Mouse (Mus musculus): ENCODE measurements at regions not wholly inside any gene's neighbourhood (a gene's known extent, or its start where the extent isn't known, plus 50 kb on each side); places are given as distances from the start of the nearest gene placed in this dataset.
A peak's percentile ranks its signal among the peaks of the same experiment; 100 is the strongest.

DNA sequence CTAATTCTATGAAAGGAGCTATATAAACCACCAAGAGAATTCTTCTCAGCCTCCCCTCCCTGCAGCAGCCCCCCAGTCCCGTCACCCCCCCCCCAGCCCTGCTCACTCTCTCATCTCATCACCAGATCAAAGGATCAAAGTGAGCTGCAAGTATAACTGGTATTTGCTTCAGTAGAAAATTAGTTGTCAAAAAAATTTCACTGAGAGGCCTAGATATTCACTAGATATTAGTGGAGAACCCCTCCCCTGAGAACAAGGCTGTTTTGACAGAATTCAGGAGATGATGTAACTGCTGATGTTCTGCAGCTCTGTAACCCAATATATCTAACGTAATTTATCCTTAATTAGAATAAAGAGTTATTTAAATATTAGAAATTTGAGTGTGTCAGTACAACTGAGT lies 124.2 kb upstream of the Slitrk2 start:
- intact Hi-C loops (cut with DNase I): no loop called here
- DNase-seq: no peak

DNA sequence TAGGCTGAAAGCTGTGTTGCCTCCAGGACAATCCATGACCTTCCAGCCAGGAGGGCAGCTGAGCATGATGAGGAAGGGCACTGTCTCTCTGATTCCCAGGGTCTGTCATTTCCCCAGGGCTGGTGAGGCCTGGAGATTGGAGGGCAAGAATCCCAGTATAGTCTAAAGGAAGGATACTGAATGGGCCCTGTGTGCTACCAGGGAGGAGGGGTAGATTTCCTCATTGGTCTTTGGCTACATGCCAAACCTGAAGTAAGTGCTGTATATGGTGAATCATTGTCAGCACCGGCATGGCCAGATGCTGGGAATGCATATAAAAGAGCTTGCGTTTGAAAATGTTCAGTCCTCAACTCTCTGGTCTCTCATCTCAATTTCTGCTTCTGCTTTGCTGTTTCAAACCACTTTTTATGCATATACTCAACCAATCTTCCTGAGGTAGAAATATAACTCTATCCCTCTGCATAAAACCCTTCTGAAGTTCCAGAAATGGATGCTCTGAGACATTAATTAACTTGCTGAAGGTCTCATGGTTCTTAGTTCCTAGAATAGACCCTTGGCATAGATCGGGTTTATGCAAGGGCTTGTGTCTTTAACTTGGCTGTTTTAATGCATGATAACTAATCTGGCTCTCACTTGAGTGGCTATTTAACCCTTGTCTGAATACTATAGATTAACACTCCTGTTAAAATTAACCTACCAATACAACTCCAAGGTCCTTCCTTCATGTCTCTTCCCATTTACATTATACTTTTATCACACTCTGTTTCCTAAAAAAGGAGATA lies 122.1 kb upstream of the Slitrk2 start:
- no peak for DNase-seq
- intact Hi-C loops (cut with DNase I): no loop called here

DNA sequence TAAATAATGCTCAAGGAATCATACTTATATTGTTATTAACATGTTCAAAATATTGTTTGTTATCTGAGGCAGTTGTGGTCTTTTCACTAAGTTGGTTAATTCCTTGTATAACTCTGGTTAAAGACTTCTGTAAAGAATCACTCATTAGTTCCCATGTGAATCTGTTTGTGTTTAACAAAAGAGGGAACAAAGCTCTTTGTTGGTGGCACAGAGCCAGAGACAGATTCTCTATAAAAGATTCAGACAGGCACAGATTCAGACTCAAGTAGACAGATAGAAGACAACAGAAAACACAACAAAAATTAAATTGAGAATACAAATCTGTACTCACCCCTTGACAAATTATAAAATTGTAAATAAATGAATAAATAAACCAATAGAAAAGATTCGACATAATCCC lies 120.2 kb upstream of the Slitrk2 start:
- no peak for DNase-seq
- intact Hi-C loops (cut with DNase I): no loop called here

DNA sequence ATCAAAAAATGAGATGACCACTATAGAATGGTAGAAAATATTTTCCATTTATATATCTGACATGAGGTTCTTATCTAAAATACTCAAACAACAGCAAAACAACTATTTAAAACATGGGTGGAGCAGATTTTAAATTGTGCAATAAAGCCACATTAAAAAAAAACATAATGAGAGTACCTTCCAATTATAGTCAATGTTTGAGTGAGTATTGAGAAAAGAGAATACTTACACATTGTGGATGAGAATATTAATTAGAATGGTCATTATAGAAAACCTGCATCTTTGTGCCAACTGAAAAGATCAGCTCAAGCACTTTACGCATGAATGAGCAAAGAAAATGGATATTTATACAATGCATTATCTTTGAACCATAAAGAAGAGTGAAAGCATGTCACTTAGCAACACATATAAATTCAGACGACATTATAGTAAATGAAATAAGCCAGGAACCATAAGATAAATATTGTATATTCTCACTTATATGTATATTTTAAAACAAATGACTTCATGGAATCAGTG lies 105.1 kb upstream of the Slitrk2 start:
- intact Hi-C loops (cut with DNase I): no loop called here
- no peak for DNase-seq

DNA sequence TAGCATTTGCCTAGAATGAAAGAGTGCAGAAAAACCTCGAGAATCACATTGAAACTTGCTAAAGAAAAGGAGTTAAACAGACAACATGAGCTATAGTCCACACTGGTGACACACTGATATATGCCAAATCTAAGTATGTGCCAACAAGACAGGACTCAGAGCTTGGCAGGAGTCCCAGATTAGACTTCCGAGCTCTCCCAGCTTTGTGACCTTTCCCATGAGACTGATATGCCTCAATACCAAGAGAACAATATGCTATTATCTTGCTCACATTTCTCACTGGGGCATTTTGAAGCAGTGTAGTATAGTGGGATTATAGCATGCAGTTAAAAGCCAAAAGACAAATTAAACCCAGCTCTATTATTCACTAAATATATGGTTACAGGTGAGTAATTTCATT lies 94.6 kb upstream of the Slitrk2 start:
- intact Hi-C loops (cut with DNase I): no loop called here
- DNase-seq: peak; percentile 2 to 10
